Mouse (Mus musculus) hematopoietic stem cell, adult 5-6 weeks (primary cell): ENCODE measurements at regions not wholly inside any gene's neighbourhood (a gene's known extent, or its start where the extent isn't known, plus 50 kb on each side); places are given as distances from the start of the nearest gene placed in this dataset.

Experiments used
- ATAC-seq, 2 experiments: fragments of 125-278 bp in 1 of 2; replicated peaks in 1 of 2; 2 replicates each; pipeline ENCODE4 v1.8.0; 2016 to 2017; ENCODE audit warnings: inconsistent platforms in 2 of 2, mild to moderate bottlenecking in 2 of 2, moderate number of reproducible peaks in 2 of 2, low read depth in 1 of 2, moderate TSS enrichment in 1 of 2; ENCODE audit not compliant: low FRiP score in 2 of 2, poor library complexity in 2 of 2, severe bottlenecking in 2 of 2, insufficient read depth in 1 of 2, low TSS enrichment in 1 of 2

DNA sequence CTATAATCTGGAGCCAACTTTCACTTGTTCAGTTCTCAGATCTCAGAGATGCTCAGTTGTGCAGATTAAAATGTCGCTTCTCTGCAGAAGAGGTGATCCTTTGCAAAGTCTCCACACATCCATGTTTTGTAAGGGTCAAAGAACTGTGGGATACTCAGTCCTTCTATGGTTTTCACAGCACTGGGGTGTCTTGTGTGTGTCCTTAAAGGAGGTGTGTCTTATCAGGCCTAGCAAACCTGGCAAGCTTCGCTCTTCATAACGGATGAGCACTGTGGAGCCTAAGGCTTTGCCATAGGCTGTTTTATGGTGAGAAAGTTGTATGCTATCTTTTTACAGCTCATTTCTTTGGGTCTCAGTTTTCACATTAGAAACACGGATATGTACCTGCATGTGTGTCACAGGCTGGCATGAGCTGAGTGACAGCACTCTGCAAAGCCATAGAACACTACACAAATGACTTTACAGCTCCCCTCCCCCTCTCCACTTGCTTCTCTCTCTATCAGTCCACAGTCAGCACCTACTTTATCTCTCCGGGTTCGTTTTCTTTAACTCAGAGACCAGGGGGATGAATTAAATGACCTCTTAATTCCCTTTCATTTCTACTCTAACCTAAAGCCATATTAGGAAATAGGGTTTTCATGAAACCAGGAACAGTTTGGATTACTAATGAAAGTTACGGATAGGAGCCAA, 49.8 kb upstream of the Picalm start:
- no peak for ATAC-seq
